Mouse (Mus musculus) forebrain, embryonic 15.5 days (tissue): Measurements from ENCODE around the gene Xrn2. TPM values are rescaled to one million over a fixed set of nuclear protein-coding genes. Genes with fewer than 3 reads are reported as not detected.
A peak's percentile ranks its signal among the peaks of the same experiment; 100 is the strongest.
"Not testable (repeated sequence)": the region's sequence is repeated elsewhere in the genome, so short reads cannot be mapped to it uniquely, and the experiment has no call there.

Experiments used
- ATAC-seq: fragments of 200-750 bp; cut with Nextera tagmentation; replicated peaks from 2 replicates; pipeline ENCODE4 v1.8.0; 2017; ENCODE audit warnings: mild to moderate bottlenecking, moderate TSS enrichment, moderate library complexity
- H3K27ac ChIP-seq: fragments of 300-500 bp; sonication (generic); replicated peaks from 2 replicates; pipeline ENCODE4 v1.5.1; 2015; ENCODE audit warnings: mild to moderate bottlenecking, inconsistent platforms
- H3K27me3 ChIP-seq: fragments of 300-500 bp; sonication (generic); 2 replicates; pipeline ENCODE4 v1.6.1; 2015; ENCODE audit warnings: inconsistent platforms
- H3K36me3 ChIP-seq: fragments of 300-500 bp; sonication (generic); 2 replicates; pipeline ENCODE4 v1.6.1; 2015; ENCODE audit warnings: mild to moderate bottlenecking, inconsistent platforms
- H3K4me1 ChIP-seq: fragments of 300-500 bp; sonication (generic); 2 replicates; pipeline ENCODE4 v1.6.1; 2015; ENCODE audit warnings: inconsistent platforms
- H3K4me2 ChIP-seq: fragments of 300-500 bp; sonication (generic); replicated peaks from 2 replicates; pipeline ENCODE4 v1.6.1; 2015; ENCODE audit warnings: mild to moderate bottlenecking, inconsistent platforms
- H3K4me3 ChIP-seq: fragments of 300-500 bp; sonication (generic); 2 replicates; pipeline ENCODE4 v1.5.1; 2015; ENCODE audit warnings: mild to moderate bottlenecking, inconsistent platforms
- H3K9ac ChIP-seq: fragments of 300-500 bp; sonication (generic); replicated peaks from 2 replicates; pipeline ENCODE4 v1.6.1; 2015; ENCODE audit warnings: mild to moderate bottlenecking, inconsistent platforms
- H3K9me3 ChIP-seq: fragments of 300-500 bp; sonication (generic); 2 replicates; pipeline ENCODE4 v1.6.1; 2016; ENCODE audit warnings: inconsistent platforms
- WGBS: fragments of 180-500 bp; shearing (Covaris S2); methylation state at CpG from one replicate; pipeline ENCODE4 v1.1.7; 2015; ENCODE audit warnings: mixed read lengths; 5-methylcytosine and 5-hydroxymethylcytosine counted together
- polyA plus RNA-seq: library from polyadenylated mRNA; unstranded; fragments of >200 nt; fragmentation: Nextera tagmentation; extraction: Ambion mirVana; gene quantifications from 2 replicates; pipeline ENCODE4 v1.2.1, GENCODE M21; 2015

The Xrn2 gene
- polyA plus RNA-seq, 1 experiment from 2014 or later = 92.1 TPM

DNA sequence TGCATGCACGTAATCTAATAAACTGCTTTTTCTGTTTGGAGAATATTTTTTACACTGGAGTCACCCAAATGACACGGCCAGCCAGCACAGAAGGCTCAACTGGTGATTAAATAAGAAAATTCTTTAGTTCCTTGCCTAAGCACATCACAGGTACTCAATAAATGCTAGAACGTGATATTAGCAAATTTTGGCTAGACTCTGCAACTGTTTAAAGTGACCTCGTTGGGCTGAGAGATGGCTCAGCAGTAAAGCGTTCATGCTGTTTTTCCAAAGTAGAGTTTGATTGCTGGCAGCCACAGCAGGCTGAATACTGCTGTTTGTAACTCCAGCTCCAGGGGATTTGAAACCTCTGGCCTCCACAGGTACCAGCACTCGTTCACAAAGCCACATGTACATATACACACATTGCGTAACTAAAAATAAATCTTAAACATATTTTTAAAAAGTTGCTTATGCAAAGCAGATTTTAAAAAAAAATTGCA, 614 bp upstream of the Xrn2 start:
- Histone ChIP-seq H3K4me3 (peak overlapping the region; percentile 72), H3K9ac (peak overlapping the region; percentile 77), H3K9me3 (no peaks in the 10 kb centered on the region), H3K4me2 (peak overlapping the region; percentile 53), H3K36me3 (no peaks in the 10 kb centered on the region), H3K27ac (peak overlapping the region; percentile 98), H3K4me1 (peaks cover 26% of the 10 kb centered on the region), H3K27me3 (no peaks in the 10 kb centered on the region)
- ATAC-seq = peak; percentile 7
- WGBS = 48% methylated on average over 7 of the region's 7 CpGs

DNA sequence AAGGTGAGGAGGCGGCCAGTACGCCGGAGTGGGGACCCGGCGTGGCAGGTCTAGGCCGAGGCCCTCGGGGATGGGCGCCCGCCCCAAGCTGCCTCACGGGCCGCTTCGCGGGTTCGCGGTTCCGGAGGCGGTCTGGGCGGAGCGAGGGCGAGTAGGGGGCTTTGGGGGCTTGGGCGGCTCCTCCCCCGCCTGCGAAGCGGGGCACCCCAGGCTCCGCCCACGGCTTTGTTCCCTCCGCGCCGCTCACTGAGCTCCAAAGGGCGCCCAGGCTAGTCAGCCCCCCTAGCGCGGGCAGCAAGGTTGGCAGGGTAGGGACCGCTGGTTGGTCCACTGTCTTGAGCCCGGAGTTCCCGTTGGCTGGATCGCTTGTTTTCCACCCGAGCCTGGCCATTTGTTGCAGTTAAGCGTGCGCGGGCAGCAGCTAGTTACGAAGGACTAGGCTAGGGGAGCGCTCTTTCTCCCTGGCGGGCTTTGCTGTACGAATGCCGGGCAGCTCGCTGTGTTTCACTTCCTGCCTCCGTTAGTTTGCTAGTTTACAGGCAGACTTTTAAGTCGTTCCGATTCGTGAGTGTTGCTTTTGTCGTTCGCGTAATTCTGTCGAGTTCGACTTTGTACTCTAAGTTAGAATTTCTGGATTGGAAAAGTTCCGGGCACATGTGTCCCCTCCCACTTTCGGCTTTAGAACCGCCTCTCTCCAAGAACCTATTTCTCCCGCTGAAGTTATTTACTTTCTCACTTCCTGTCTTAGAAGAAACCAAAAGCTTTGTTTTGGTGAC, 586 bp downstream of the Xrn2 start:
- under 1% methylated on average over 47 of the region's 59 CpGs for WGBS
- peak overlapping the region; percentile 77 for H3K9ac ChIP-seq
- H3K4me3 ChIP-seq = peak overlapping the region; percentile 72
- H3K9me3 ChIP-seq = no peaks in the 10 kb centered on the region
- H3K27ac ChIP-seq = peak overlapping the region; percentile 98
- ATAC-seq = peak; percentile 93
- H3K4me2 ChIP-seq = peak overlapping the region; percentile 53
- peaks cover 26% of the 10 kb centered on the region for H3K4me1 ChIP-seq
- no peaks in the 10 kb centered on the region for H3K36me3 ChIP-seq
- H3K27me3 ChIP-seq = no peaks in the 10 kb centered on the region

DNA sequence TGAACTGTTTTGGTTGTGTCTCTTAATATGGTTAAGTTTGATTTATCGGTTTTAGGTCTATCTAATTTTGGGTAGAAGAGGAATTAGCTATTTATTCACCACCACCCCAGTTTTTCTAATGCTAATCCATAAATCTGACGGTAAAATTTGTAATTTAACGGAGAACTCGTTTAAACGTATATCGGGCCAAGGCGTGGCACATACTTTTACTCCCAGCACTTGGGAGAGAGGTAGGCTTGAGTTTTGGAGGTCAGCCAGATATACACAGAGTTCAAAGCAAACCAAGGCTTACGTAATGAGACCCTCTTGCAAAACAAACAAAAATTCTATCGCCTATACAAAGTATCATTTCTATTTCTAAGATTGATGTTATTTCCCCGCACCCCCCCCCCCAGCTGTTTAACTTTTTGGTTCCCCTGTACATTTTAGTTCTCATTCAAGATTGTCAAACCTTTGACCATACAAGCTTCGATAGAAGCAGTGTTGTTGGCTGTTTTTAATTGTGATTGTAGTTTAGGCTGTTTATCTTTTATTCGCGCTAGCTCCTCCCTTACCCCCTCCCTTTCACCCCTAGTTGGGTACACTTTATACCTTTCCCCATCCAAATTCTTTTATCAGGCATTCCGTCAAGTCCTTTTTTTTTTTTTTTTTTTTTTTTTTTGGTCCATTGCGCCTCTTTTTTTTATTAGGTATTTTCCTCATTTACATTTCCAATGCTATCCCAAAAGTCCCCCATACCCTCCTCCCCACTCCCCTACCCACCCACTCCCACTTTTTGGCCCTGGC, 1.5 kb downstream of the Xrn2 start:
- Histone ChIP-seq H3K27me3 (no peaks in the 10 kb centered on the region), H3K9me3 (no peaks in the 10 kb centered on the region), H3K4me1 (peaks cover 26% of the 10 kb centered on the region), H3K9ac (peak overlapping the region; percentile 77), H3K36me3 (no peaks in the 10 kb centered on the region), H3K4me2 (peak overlapping the region; percentile 53), H3K4me3 (peak overlapping the region; percentile 72), H3K27ac (peak overlapping the region; percentile 98)
- no peak for ATAC-seq
- WGBS = 23% methylated on average over 15 of the region's 15 CpGs

DNA sequence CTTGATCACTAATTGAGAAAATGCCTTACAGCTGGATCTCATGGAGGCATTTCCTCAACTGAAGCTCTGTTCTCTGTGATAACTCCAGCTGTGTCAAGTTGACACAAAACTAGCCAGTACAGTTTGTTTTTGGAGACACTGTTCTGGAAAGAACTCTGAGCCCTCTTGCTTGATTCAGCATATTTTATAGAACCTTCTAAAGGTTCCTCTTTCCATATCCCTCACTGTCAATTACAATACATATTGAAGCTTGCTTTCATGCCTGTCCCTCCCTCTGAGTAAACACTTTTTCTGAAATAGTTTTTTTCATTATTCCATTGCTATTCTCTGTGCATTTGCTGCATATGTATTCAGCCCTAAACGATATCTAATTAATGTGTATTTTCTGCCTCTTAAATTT, 9.2 kb downstream of the Xrn2 start:
- H3K27me3 ChIP-seq, H3K9me3 ChIP-seq, H3K4me2 ChIP-seq, H3K27ac ChIP-seq, H3K4me1 ChIP-seq, H3K36me3 ChIP-seq, H3K4me3 ChIP-seq, H3K9ac ChIP-seq, ATAC-seq: not testable (repeated sequence)
- 91% methylated on average over 1 of the region's 1 CpGs for WGBS

DNA sequence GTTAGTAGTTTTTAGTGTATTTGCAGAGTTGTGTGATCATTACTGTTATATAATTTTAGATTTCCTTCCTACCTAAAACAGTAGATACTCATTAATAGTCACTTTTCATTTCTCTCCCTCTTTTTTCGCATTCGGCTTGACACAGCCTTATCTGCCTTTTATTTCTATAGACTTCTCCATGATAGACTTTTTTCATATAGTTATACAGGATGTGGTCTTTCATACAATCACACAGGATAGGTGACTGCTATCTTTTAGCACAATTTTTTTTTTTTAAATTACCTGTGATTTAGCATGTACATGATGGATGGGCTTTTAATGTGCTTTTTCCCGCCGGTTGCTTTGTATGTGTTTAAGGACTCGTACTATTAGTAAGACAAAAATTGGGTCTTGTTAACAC, 10.3 kb downstream of the Xrn2 start:
- no peak for ATAC-seq
- no peak overlapping the region for H3K27ac ChIP-seq
- no peak overlapping the region for H3K4me3 ChIP-seq
- H3K4me2 ChIP-seq = no peak overlapping the region
- H3K36me3 ChIP-seq = peaks cover 16% of the 10 kb centered on the region; the same call in 1 of the 2 replicates
- no peaks in the 10 kb centered on the region for H3K4me1 ChIP-seq
- H3K9me3 ChIP-seq = no peaks in the 10 kb centered on the region
- H3K27me3 ChIP-seq = no peaks in the 10 kb centered on the region
- no peak overlapping the region for H3K9ac ChIP-seq
- 98% methylated on average over 5 of the region's 5 CpGs for WGBS

DNA sequence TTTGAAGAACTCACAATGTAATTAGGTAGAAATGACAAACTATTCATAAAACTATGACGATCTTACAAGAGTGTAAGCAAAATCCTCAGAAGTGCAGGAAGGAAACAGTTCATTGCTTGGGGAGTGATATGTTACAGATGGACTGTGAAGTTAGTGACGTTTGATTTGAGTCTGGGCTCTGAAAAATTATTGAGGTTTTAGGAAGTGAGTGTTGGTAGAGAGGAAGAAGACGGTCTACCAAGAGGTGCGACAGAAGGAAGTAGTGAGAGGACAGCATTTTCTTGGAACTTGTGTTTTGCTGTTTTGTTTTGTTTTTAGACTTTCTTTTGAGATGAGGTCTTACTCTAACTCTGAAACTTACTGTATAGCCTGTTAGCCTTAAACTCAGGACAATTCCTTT, 10.8 kb downstream of the Xrn2 start:
- Histone ChIP-seq H3K9me3 (no peaks in the 10 kb centered on the region), H3K27me3 (no peaks in the 10 kb centered on the region), H3K27ac (no peak overlapping the region), H3K4me1 (no peaks in the 10 kb centered on the region), H3K4me2 (no peak overlapping the region), H3K4me3 (no peak overlapping the region), H3K36me3 (peaks cover 18% of the 10 kb centered on the region), H3K9ac (no peak overlapping the region)
- 94% methylated on average over 4 of the region's 4 CpGs for WGBS
- no peak for ATAC-seq

DNA sequence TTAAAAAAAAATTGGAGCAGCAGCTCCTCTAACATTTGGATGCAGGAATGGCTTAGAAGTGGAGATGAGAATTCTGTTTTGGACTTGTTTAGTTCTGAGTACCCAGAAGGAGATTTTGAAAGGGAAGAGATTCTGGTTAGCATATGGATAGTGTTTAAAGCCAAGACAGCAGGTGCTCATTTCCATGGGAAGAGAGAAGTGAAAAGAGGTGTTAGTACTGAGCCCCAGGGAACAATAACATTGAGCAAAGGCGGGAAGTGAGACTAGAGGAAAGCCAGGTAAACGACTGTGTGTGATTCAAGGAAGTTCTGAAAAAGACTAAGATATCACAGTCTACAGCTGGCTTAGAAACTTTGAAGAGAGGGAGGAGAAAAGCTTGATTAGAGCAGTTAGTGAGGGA, 20.3 kb downstream of the Xrn2 start:
- Histone ChIP-seq H3K9ac (no peak overlapping the region), H3K4me3 (no peak overlapping the region), H3K4me2 (no peak overlapping the region), H3K9me3 (no peaks in the 10 kb centered on the region), H3K27me3 (no peaks in the 10 kb centered on the region), H3K36me3 (peaks cover 46% of the 10 kb centered on the region), H3K27ac (no peak overlapping the region), H3K4me1 (no peaks in the 10 kb centered on the region)
- peak; percentile 23; the same call in 1 of the 2 replicates for ATAC-seq
- 40% methylated on average over 2 of the region's 2 CpGs for WGBS

DNA sequence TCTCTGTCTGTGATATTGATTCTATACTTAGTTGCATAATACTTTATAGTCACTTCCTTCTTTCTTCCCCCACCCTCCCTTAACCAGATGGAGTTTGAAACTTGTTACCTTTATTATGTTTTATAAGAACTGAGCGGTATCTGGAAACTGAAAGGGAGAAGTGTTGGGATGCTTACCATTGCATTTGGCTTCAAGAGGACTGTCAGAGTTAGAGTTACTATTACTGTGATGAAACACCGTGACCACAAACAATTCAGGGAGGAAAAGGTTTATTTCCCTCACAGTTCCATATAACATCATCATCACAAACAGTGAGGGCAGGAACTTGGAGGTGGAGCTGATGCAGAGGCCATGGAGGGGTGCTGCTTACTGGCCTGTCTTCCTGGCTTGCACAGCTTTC, 23.1 kb downstream of the Xrn2 start:
- H3K27me3 ChIP-seq = no peaks in the 10 kb centered on the region
- 97% methylated on average over 2 of the region's 2 CpGs for WGBS
- no peak overlapping the region for H3K4me3 ChIP-seq

DNA sequence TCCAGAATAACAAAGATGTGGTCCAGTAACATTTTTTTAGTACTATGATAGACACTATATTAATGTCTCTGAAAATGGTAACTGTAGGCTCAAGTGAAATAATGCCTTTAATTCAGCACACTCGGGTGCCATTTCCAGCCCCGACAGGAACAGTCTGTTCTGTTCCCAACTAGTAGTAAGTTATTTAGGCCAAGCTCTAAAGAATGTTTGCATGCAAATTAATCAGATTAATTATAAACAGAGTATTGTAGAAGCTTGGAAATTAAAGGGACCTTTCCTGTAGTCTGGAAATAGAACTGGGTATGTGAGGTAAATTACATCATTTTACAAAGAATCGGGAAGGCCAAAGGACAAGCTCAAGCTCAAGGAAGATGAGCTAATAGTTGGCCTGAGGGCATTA, 34.3 kb downstream of the Xrn2 start:
- ATAC-seq = no peak
- no peak overlapping the region for H3K4me3 ChIP-seq
- no peak overlapping the region for H3K9ac ChIP-seq
- no peak overlapping the region for H3K4me2 ChIP-seq
- peaks cover 54% of the 10 kb centered on the region for H3K36me3 ChIP-seq
- H3K27ac ChIP-seq = no peak overlapping the region
- 65% methylated on average over 3 of the region's 3 CpGs for WGBS
- H3K27me3 ChIP-seq = no peaks in the 10 kb centered on the region
- no peaks in the 10 kb centered on the region for H3K4me1 ChIP-seq
- H3K9me3 ChIP-seq = no peaks in the 10 kb centered on the region

More for the DNA sequence above, 23.1 kb downstream of the Xrn2 start:
- no peak for ATAC-seq
- H3K4me2 ChIP-seq = no peak overlapping the region
- no peak overlapping the region for H3K9ac ChIP-seq
- no peaks in the 10 kb centered on the region for H3K9me3 ChIP-seq
- H3K27ac ChIP-seq = no peak overlapping the region
- H3K36me3 ChIP-seq = peaks cover 38% of the 10 kb centered on the region
- H3K4me1 ChIP-seq = no peaks in the 10 kb centered on the region

DNA sequence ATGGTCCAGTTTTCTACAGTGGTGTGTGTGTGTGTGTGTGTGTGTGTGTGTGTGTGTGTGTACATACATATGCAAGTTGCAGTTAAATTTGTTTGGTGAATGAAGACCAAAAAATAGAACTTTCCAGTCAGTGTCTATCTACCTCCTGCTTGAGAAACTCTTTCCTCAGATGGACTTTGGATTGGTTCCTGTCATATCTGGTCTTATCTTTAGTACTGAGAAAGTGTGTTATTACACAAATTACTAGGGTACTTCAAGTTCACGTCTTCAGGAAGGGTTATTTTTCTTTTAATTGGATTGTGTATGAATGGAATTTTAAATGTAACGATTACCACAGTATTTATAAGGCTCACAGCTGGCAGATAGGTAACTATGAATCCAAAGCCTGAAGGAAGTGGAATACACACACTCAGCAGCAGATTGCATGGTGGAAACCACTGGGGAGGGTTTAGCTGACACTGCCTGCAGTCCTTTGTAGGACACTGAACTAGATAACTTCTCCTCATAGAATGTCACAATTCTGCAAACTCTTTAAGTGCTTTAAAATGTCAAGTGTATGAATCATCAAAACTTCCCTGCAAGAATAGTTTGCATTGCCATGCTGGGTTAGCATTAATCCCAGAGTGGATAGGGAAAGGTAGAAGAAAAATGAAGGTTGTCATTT, 40.6 kb downstream of the Xrn2 start:
- H3K4me1 ChIP-seq = no peaks in the 10 kb centered on the region
- 81% methylated on average over 2 of the region's 2 CpGs for WGBS
- H3K4me2 ChIP-seq = no peak overlapping the region
- no peak overlapping the region for H3K27ac ChIP-seq
- H3K27me3 ChIP-seq = no peaks in the 10 kb centered on the region
- no peaks in the 10 kb centered on the region for H3K9me3 ChIP-seq
- H3K36me3 ChIP-seq = peaks cover 56% of the 10 kb centered on the region
- no peak overlapping the region for H3K9ac ChIP-seq
- H3K4me3 ChIP-seq = no peak overlapping the region
- ATAC-seq = no peak

DNA sequence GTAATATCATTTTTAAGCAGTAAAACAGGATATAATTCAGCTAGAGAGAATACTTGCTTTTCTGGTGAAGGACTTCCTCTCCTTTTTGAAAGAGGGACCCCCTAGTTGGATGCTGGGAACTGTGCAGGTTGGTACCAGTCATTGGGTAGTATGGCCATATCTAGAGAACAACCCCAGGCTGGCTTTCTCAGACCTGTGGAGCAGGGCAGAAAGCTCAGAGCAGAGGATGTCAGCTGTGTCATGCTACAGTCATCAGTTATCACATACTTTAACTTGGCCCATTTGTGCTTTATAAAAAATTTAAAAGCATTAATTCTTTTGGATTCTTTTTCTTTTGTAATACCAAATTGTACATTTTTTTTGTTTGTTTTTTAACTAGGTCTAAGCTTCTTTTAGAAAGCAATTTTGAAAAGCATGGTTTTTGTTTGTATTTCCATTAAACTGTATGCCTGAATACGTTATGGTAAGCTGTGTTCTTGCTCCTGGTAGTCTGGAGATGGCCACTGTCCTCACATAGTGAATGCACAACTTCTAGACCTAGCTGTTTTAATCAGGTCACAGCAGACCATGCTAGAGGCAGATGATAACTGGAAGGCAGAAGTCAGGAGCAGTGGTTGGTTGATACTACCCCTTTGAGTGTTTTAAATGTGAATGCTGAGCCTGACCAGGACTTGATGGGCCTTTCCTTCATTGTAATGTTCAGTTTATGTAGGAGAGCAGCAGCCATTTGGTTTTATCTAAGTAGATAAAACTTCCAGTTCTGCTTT, 54.9 kb downstream of the Xrn2 start:
- ATAC-seq = no peak
- 81% methylated on average over 1 of the region's 1 CpGs for WGBS
- no peak overlapping the region for H3K27ac ChIP-seq
- no peak overlapping the region for H3K4me2 ChIP-seq
- no peak overlapping the region for H3K9ac ChIP-seq
- no peaks in the 10 kb centered on the region for H3K27me3 ChIP-seq
- H3K9me3 ChIP-seq = no peaks in the 10 kb centered on the region
- H3K36me3 ChIP-seq = peaks cover 32% of the 10 kb centered on the region
- H3K4me1 ChIP-seq = peaks cover 4% of the 10 kb centered on the region; the same call in 1 of the 2 replicates
- no peak overlapping the region for H3K4me3 ChIP-seq
